24 mouse cellular contexts compared by ENCODE assay signal in the genomic region with DNA sequence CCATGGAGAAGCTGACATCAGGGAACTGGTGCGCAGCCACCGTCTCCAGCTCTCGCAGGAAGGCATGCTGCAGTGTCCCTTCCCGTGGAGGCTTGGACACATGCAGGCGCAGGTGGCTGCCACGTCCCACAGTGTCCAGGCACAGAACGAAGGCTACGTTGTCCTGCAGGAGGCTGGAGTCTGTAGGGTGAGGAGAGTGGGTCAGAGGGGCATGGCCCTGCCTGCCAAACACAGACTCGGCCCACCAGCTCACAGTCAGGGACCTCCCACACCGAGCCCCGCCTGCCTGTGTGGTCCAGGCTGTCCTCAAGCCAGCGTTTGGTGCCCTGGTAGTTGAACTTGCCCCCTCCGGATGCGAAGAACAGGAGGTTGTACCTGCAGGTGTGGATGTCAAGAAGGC. TPM values are rescaled to one million over a fixed set of nuclear protein-coding genes. Genes with fewer than 3 reads are reported as not detected.
"Had no signal": no experiment of that assay in that cellular context is flagged by ENCODE, and none has a peak within 500 bp of the region (broad histone marks: within the 10 kb centered on the region; RNA-seq: fewer than 3 reads in every experiment).

No protein-coding gene starts in this region.

- DNase-seq: gastrocnemius, adult 2 months; gastrocnemius, postnatal 10 days; gastrocnemius, postnatal 25 days; heart, postnatal 10 days; heart, postnatal 4 days; kidney, adult 18-20 months; kidney, adult 8-10 months; kidney, postnatal 10 days; kidney, postnatal 25 days; kidney, postnatal 4 days; liver had no signal

- H3K4me3 ChIP-seq: gastrocnemius, adult 2 months; heart, embryonic 10.5 days; heart, embryonic 12.5 days; hindbrain, embryonic 10.5 days; intestine, embryonic 15.5 days; layer of hippocampus, adult 2 months; left cerebral cortex, adult 2 months; limb, embryonic 10.5 days; limb, embryonic 12.5 days had no signal

- H3K4me2 ChIP-seq: heart, embryonic 12.5 days; hindbrain, embryonic 14.5 days; intestine, embryonic 15.5 days; limb, embryonic 12.5 days; liver, embryonic 11.5 days had no signal

- H3K9ac ChIP-seq: heart, embryonic 12.5 days; hindbrain, embryonic 14.5 days; intestine, embryonic 15.5 days; limb, embryonic 12.5 days had no signal

- H3K9me3 ChIP-seq: heart, embryonic 10.5 days; heart, embryonic 12.5 days; hindbrain, embryonic 10.5 days; intestine, embryonic 15.5 days; limb, embryonic 10.5 days; limb, embryonic 12.5 days had no signal

- ATAC-seq: hindbrain, embryonic 16.5 days; inflammation-experienced regulatory T-cells, adult 6 months; intestine, embryonic 15.5 days; intestine, postnatal 0 days had no signal

- H3K27ac ChIP-seq: gastrocnemius, adult 2 months; heart, embryonic 10.5 days; hindbrain, embryonic 10.5 days; hindbrain, embryonic 14.5 days; intestine, embryonic 15.5 days; layer of hippocampus, adult 2 months; left cerebral cortex, adult 2 months; limb, embryonic 10.5 days; limb, embryonic 12.5 days had no signal

- H3K27me3 ChIP-seq: heart, embryonic 12.5 days; intestine, embryonic 15.5 days; limb, embryonic 12.5 days had no signal

RNA-seq across cellular contexts. Expression of gene Celf5, which starts 7.4 kb away (rescaled TPM):
- polyA plus RNA-seq: liver, embryonic 11.5 days had no signal
